Mouse (Mus musculus) right cerebral cortex, postnatal 4 days (tissue): ENCODE results near the gene Il1r2.

Source experiments
- DNase-seq: peaks from one replicate; pipeline ENCODE4 v3.0.0-alpha.2; 2022

Il1r2 gene

DNA sequence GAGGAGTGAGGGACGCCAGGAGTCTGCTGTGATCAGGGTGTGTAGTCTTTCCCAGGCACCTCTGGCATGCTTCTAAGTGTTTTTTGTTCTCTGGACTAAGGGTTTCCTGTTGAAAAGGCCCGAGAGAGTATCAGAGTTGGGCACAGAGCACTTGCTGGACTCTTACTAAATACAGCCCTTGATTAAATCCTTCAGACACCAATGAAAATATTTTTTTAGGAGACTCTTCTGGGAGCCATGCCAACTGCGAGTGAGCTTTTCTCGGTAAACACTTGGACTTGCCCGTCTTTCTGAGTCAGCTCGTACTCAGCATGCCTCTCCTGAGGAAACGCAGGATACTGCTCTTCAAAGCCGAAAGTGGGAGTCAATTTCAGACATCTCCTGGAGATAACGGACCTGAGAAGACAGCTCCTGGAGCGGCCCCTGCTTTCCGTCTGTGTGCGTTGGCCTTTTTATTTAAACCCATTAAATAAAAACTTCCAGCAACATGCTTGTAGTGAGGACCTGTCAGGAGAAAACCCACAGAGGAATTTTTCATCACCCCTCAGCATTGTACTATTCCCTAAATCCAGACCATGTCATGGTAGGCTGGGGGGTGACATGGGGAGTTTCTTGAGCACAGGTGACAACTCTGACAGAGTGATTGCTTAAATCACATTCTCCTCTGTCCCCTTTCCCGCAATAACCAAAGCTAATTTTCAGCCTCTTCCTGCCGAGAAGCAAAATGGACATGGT lies 66.1 kb downstream of the Il1r2 start:
- DNase-seq, result peak; percentile 69

DNA sequence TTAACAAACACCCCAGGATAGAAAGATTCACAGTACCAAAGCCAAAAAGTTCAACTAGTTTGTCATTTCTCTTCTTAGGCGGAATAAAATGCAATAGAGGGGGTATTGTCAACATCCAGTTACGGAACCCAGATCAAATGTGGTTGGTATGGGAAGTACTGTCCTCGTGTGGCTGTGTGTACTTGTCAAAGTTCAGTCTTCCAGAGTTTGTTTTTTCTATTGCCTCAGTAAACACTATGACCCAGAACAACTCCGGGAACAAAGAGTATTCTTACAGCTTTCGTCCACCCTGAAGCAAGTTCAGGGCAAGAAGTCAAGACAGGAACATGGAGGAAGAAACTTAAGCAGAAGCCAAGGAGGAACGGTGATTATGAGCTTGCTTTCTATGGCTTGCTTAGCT lies 82.2 kb downstream of the Il1r2 start:
- no peak for DNase-seq

DNA sequence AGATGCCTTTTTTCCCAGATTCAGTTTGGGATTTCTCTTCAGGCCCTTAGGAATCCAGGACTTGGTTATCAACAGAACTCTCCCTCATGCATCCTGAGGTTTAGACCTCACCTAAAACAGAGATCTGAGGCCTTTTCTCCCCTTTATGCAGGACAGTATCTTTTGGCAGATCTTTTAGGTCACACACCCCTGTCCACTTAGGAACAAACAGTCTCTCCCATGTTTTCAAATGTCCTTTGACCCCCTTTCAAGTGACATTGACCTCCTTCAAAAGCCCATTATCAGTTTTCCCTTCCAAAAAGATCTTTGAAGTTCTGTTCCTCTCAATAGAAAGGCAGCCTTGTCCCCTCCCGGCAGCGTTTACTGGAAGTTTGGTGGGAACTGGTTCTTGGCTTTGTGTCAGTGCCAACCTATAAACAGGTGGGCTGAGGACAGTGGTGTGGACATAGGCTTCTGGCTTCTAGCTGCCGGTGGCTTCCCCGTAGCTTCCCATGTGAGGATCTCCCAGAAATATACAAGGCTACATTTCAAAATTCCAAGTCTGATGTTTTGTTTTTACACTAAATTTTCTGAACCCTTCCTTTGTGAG lies 89.5 kb downstream of the Il1r2 start:
- no peak for DNase-seq

GRCm38 (mm10) chr1:40164331-40164730 lies 90.5 kb downstream of the Il1r2 start:
- no peak for DNase-seq

DNA sequence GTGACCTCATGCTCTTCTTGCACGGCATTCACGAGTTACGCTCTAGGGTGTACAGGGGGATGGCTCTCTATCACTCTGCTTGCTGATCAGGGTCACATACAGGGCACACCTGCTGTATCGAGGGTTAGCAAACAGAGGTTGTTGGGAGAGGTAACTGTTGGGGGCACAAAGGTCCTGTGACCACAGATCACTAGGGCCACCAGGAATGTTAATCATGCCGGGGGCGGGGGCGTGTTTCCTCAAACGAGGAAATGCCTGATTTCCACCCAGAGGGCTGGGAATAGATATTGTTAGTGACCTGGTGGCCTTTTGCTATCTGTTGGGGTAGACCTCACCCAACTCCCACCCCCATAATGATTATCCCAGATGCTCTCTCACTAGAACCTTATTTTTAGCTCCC lies 93.7 kb downstream of the Il1r2 start:
- DNase-seq, result no peak

DNA sequence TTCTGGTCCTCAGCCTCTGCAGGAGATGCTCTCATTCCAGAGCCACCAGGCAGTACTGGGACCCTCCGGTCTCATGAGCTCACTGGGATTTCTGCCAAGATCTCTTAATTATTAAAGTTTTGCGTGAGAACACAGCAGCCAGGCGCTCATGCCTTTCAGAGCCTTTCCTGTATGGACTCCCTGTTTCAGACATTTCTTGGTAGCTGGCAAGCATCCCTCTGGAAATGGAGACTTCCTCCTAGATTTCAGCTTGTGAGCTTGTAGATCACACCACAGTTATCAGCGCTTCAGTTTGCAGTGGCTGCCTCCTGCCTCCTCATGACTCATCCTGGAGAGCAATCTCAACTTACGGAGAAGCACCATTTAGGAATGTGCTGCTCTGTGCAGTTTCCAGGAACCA lies 98.0 kb downstream of the Il1r2 start:
- no peak for DNase-seq

DNA sequence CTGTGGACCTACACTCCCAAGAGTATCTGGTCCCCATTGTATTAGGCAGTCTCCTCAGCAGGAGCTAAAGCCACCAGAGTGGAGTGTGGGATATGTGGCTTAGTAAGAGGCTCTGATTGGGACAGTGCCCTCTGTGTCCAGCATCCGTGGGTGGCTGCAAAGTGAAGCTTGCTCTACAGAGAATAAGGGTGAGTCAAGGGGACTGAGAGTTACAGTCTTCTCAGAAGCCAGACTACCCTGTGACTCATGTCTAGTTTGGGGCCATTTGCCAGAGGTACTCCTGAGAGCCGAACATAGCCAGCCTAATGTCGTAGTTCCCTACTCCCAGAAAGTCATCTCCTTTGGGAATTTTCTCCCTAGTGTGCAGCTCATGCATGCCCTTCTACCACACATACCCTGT lies 100.3 kb downstream of the Il1r2 start:
- DNase-seq, result no peak
